Mouse (Mus musculus): ENCODE results near the gene Pdf. TPM values are rescaled to one million over a fixed set of nuclear protein-coding genes. Genes with fewer than 3 reads are reported as not detected.
A peak's percentile ranks its signal among the peaks of the same experiment; 100 is the strongest.
"Not testable (repeated sequence)": the region's sequence is repeated elsewhere in the genome, so short reads cannot be mapped to it uniquely, and the experiment has no call there.

Pdf gene
- polyA plus RNA-seq, 1 experiment: 8.3 TPM

DNA sequence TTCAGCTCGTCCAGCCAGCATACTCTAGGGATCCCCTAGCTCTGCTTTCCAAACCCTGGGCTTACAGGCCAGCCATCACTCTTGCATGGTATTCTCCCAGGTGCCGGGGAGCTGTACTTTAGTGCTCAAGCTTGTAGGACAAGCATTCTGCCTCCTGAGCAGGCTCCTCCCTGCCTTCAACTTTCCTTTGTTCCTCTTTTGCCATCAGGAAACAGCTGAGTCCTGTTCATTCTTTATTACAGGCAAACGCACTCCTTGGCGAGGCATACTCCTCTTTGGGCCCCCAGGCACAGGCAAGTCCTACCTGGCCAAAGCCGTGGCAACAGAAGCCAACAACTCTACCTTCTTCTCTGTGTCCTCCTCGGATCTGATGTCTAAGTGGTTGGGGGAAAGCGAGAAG lies 7.8 kb downstream of the Pdf start:
- TF ChIP-seq GATA1 (IDR thresholded peaks at IDR 0.05; ENCODE audit: borderline replicate concordance, low read length): no peak
- no peak for TF ChIP-seq FLI1 (IDR thresholded peaks at IDR 0.05; ENCODE audit: low read length)
- Histone ChIP-seq H3K36me3 (replicated peaks; ENCODE audit: low read length) (peaks cover 89% of the 10 kb centered on the region), H3K27me3 (replicated peaks) (no peaks in the 10 kb centered on the region), H3K4me3 (replicated peaks) (no peak overlapping the region), H3K4me1 (peaks cover 28% of the 10 kb centered on the region), H3K9me3 (no peaks in the 10 kb centered on the region)

DNA sequence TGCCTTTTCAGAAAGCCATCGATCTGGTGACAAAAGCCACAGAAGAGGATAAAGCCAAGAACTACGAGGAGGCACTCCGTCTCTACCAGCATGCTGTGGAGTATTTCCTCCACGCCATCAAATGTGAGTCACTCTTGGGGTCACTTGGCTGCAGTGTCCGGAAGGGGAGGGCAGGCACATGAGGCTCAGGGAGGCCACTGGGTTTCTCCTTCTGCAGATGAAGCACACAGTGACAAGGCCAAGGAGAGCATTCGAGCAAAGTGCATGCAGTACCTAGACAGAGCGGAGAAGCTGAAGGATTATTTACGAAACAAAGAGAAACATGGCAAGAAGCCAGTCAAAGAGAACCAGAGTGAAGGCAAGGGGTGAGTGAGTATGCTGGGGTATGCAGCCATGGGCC lies 11.8 kb downstream of the Pdf start:
- TF ChIP-seq FLI1 (IDR thresholded peaks at IDR 0.05; ENCODE audit: low read length) (no peak), GATA1 (IDR thresholded peaks at IDR 0.05; ENCODE audit: borderline replicate concordance, low read length) (no peak)
- Histone ChIP-seq H3K9me3 (no peaks in the 10 kb centered on the region), H3K4me3 (replicated peaks) (peak overlapping the region; percentile 53), H3K36me3 (replicated peaks; ENCODE audit: low read length) (peaks cover 63% of the 10 kb centered on the region), H3K4me1 (peaks cover 45% of the 10 kb centered on the region), H3K27me3 (replicated peaks) (no peaks in the 10 kb centered on the region)

DNA sequence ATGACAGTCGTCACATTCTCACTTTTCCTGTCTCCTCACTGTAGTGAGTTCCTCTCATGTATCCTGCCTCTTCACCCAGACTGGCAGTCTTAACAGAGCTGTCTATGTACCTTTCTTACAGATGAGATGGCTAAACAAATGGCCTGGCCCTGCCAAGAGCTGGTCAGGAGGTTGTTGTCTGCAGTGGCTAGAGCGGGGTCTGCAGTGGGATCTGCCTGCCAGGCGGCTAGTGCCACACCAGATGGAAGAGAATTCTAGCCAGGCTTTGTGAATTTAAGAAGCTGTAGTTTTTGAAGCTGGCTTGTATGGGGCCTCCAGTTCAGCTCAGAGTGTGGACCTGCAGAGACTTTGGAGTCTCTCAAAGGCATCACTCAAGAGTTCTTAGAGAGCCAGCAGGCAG lies 12.8 kb downstream of the Pdf start:
- TF ChIP-seq GATA1 (IDR thresholded peaks at IDR 0.05; ENCODE audit: borderline replicate concordance, low read length) (no peak), FLI1 (IDR thresholded peaks at IDR 0.05; ENCODE audit: low read length) (no peak)
- H3K9me3 ChIP-seq: no peaks in the 10 kb centered on the region
- peaks cover 53% of the 10 kb centered on the region for H3K36me3 ChIP-seq (replicated peaks; ENCODE audit: low read length)
- peaks cover 43% of the 10 kb centered on the region for H3K4me1 ChIP-seq
- no peaks in the 10 kb centered on the region for H3K27me3 ChIP-seq (replicated peaks)
- peak overlapping the region; percentile 50 for H3K4me3 ChIP-seq (replicated peaks)

DNA sequence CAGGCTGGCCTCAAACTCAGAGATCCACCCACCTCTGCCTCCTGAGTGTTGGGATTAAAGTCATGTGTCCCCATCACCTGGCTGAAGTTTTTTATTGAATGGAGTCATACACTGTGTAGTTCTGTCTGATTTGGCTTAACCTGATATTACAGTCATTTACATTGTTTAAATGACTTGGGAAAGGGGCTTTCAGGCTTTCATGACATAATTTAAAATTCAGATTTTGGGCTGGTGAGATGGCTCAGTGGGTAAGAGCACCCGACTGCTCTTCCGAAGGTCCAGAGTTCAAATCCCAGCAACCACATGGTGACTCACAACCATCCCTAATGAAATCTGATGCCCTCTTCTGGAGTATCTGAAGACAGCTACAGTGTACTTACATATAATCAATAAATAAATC lies 14.8 kb downstream of the Pdf start:
- Histone ChIP-seq H3K4me1 (peaks cover 59% of the 10 kb centered on the region), H3K36me3 (replicated peaks; ENCODE audit: low read length) (peaks cover 34% of the 10 kb centered on the region)
- H3K27me3 ChIP-seq (replicated peaks); H3K9me3 ChIP-seq; H3K4me3 ChIP-seq (replicated peaks): not testable (repeated sequence)

DNA sequence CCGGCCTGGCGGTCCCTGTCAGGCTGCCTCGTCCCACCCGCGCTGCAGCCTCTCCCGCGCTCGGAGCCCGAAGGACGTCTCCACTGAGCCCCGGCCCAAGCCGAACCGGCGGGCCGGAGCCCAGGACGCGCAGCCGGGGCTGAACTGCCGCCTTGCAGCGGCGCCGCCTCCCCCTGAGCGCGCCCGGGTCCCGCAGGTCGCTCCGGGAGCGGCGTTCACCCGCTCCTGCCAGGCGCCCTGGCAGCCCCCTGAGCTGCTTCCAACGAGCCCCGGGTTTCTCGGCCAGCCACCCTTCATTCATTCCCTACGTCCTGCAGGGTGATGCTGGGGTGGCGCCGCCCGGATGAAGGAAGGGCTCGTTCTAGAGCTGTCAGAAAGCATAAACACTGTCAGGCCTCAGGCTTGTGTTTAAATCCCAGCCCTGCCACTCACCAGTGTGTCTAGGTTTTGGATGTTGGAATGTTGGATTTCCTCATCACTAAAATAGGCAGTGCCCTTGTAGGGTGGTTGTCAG lies 16.8 kb downstream of the Pdf start:
- H3K9me3 ChIP-seq: no peaks in the 10 kb centered on the region
- peak overlapping the region; percentile 93 for H3K4me3 ChIP-seq (replicated peaks)
- TF ChIP-seq FLI1 (IDR thresholded peaks at IDR 0.05; ENCODE audit: low read length) (no peak), GATA1 (IDR thresholded peaks at IDR 0.05; ENCODE audit: borderline replicate concordance, low read length) (no peak)
- H3K4me1 ChIP-seq: peaks cover 62% of the 10 kb centered on the region
- peaks cover 24% of the 10 kb centered on the region for H3K36me3 ChIP-seq (replicated peaks; ENCODE audit: low read length)
- H3K27me3 ChIP-seq (replicated peaks): no peaks in the 10 kb centered on the region

DNA sequence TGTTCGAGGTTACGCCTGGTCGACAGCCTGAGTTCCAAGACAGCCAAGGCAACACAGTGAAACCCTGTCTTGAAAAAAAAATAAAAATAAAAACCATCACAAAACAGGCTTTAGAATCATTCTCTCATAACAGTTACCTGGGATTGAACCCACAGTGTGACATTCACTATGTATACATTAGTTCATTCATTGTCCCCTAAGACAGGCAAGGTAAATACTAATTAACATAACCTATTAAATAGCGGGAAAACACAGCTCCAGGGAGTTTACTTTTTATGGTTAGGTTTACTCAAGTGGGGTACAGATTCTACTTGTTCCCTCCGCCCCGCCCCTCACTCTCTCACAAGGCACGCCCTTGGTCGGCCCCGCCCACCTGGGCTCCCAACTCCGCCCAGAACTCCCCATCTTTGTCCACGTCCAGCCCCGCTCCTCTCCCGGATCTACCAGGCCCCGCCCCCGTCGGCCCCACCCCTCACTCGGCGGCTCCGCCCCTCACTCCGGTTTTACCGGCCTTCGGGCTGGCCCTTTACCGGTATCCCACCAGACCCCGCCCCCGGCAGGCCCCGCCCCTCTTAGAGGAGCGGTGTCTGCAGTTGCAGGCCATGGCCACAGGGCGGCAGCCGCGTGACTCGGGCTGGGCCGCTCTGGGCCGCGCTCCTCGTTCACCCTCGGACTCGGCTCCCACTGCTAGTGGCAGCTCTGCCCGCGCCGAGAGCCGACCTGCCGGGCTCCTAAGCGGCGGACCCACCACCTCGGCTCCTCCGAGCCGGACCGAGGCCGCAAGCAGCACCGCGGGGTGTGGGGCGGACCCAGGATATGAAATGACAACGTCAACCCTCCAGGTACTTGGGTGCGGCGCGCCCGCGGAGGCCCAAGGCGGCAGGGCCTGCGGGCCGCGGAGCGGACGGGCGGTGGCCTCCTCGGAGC lies 17.5 kb downstream of the Pdf start, which contains the start of gene Vps4a:
Gene Vps4a, plus strand, starts transcription at position 573 of the 927 bp plus-strand sequence.
- H3K4me3 ChIP-seq (replicated peaks): peak within 1 kb of the TSS; percentile 93
- TF ChIP-seq GATA1 (IDR thresholded peaks at IDR 0.05; ENCODE audit: borderline replicate concordance, low read length): no peak
- TF ChIP-seq FLI1 (IDR thresholded peaks at IDR 0.05; ENCODE audit: low read length): no peak
- peaks cover 55% of the 10 kb centered on the region for H3K4me1 ChIP-seq
- H3K36me3 ChIP-seq (replicated peaks; ENCODE audit: low read length): peaks cover 17% of the 10 kb centered on the region
- H3K9me3 ChIP-seq: no peaks in the 10 kb centered on the region
- H3K27me3 ChIP-seq (replicated peaks): no peaks in the 10 kb centered on the region

DNA sequence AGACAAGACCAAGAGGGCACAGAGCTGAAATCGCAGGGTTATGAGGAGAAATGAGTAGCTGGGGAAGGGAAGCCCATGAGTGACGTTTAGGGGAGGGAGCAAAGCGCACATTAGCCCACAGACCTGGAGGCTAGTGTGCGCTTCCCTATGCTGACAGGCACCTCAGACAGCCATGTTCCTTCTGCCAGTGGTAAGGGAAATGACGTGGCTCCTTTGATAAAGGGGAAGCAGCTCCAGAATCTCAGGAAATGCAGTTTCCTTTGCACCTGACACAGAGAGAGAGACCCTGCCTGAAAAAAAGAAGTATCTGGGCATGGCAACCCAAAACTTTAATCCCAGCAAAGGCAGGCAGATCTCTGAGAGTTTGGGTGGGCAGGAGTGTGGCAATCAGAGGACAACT lies 18.4 kb downstream of the Pdf start:
- Histone ChIP-seq H3K9me3 (no peaks in the 10 kb centered on the region), H3K36me3 (replicated peaks; ENCODE audit: low read length) (peaks cover 9% of the 10 kb centered on the region), H3K4me1 (peaks cover 46% of the 10 kb centered on the region), H3K4me3 (replicated peaks) (peak overlapping the region; percentile 2), H3K27me3 (replicated peaks) (peaks cover 2% of the 10 kb centered on the region)
- TF ChIP-seq GATA1 (IDR thresholded peaks at IDR 0.05; ENCODE audit: borderline replicate concordance, low read length) (no peak; the same call in 2 of the 3 replicates), FLI1 (IDR thresholded peaks at IDR 0.05; ENCODE audit: low read length) (no peak)

DNA sequence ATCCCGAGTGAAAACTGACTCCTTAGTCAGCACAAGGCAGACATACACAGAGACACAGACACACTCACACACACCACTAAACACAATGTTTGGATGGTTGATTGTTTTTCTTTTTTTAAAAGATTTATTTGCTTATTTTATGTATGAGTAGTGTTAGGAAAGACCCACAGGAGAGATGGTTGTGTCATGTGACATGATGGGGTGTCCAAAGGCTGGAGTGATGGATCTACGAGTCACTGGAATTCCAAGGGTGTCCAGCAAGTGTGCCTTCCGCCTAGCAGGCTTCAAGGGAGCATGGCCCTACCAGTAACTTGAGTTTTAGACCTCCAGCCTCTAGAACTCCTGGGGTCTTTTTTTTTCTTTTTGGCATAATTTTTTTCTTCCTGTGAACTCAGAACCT lies 19.1 kb downstream of the Pdf start:
- H3K36me3 ChIP-seq (replicated peaks; ENCODE audit: low read length): peaks cover 6% of the 10 kb centered on the region
- H3K4me1 ChIP-seq: peaks cover 46% of the 10 kb centered on the region
- peaks cover 2% of the 10 kb centered on the region for H3K27me3 ChIP-seq (replicated peaks)
- H3K9me3 ChIP-seq: no peaks in the 10 kb centered on the region
- H3K4me3 ChIP-seq (replicated peaks): no peak overlapping the region
- TF ChIP-seq GATA1 (IDR thresholded peaks at IDR 0.05; ENCODE audit: borderline replicate concordance, low read length): no peak
- no peak for TF ChIP-seq FLI1 (IDR thresholded peaks at IDR 0.05; ENCODE audit: low read length)

DNA sequence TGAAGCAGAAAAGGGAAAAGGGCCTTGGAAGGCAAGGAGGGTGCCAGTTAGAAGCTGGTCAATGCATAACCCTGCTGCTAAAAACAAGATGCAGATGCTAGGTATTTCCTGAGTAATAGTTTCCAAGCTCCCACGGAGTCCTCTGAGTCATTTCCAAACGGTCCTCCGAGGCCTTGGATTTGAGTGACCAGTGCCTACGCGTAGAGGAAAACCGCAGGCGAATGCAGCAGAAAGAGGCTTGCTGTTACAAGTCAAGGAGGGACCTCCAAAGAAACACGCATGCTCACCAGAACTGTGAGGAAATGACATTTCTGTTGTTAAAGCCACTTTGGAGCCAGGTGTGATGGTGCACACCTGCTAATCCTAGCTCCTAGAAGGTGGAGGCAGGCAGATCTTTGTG lies 24.9 kb downstream of the Pdf start:
- Histone ChIP-seq H3K9me3 (no peaks in the 10 kb centered on the region), H3K4me1 (peaks cover 7% of the 10 kb centered on the region), H3K4me3 (replicated peaks) (no peak overlapping the region), H3K36me3 (replicated peaks; ENCODE audit: low read length) (no peaks in the 10 kb centered on the region), H3K27me3 (replicated peaks) (peaks cover 34% of the 10 kb centered on the region)
- no peak for TF ChIP-seq FLI1 (IDR thresholded peaks at IDR 0.05; ENCODE audit: low read length)
- no peak for TF ChIP-seq GATA1 (IDR thresholded peaks at IDR 0.05; ENCODE audit: borderline replicate concordance, low read length)

DNA sequence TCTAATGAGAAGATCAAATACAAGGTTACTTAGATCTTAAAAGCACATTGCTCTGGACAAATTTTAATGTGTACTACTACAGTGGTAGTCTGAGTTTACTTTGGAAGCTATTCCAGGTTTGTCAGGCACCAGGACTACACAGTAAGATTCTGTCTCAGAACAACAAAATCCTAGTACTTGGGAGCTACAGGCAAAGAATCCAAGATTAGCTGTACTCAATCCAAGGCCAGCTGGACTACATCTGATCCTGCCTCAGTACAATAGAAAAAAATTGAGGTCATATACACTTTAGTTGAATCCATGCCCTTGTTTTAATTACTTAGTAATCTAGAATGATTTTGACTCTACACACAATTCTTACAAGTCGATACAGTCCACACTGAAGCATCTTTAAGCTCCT lies 33.5 kb downstream of the Pdf start:
- Histone ChIP-seq H3K9me3 (no peaks in the 10 kb centered on the region), H3K27me3 (replicated peaks) (peaks cover 14% of the 10 kb centered on the region), H3K4me3 (replicated peaks) (no peak overlapping the region), H3K4me1 (no peaks in the 10 kb centered on the region), H3K36me3 (replicated peaks; ENCODE audit: low read length) (peaks cover 2% of the 10 kb centered on the region)
- TF ChIP-seq GATA1 (IDR thresholded peaks at IDR 0.05; ENCODE audit: borderline replicate concordance, low read length) (no peak), FLI1 (IDR thresholded peaks at IDR 0.05; ENCODE audit: low read length) (no peak)
